Mouse (Mus musculus) midbrain, embryonic 11.5 days (tissue): ENCODE data around the gene Dnajb3. TPM values are rescaled to one million over a fixed set of nuclear protein-coding genes. Genes with fewer than 3 reads are reported as not detected.
"Not testable (repeated sequence)": the region's sequence is repeated elsewhere in the genome, so short reads cannot be mapped to it uniquely, and the experiment has no call there.

ENCODE experiments used
- ATAC-seq: fragments of 200-750 bp; cut with Nextera tagmentation; 2 replicates; pipeline ENCODE4 v1.8.0; 2017; ENCODE audit warnings: moderate TSS enrichment, moderate library complexity; ENCODE audit not compliant: low FRiP score
- DNase-seq: peaks from one replicate; pipeline ENCODE4 v3.0.0; 2015; ENCODE audit warnings: low spot score; ENCODE audit errors: missing footprints
- H3K27ac ChIP-seq: fragments of 300-500 bp; sonication (generic); 2 replicates; pipeline ENCODE4 v1.5.1; 2014; ENCODE audit warnings: low read depth, low read length
- H3K27me3 ChIP-seq: fragments of 300-500 bp; sonication (generic); 2 replicates; pipeline ENCODE4 v1.6.1; 2014; ENCODE audit warnings: mild to moderate bottlenecking, low read length, moderate library complexity, mixed read lengths; ENCODE audit not compliant: control insufficient read depth, insufficient read depth
- H3K36me3 ChIP-seq: fragments of 300-500 bp; sonication (generic); 2 replicates; pipeline ENCODE4 v1.6.1; 2014; ENCODE audit warnings: mild to moderate bottlenecking, low read length, moderate library complexity, mixed read lengths; ENCODE audit not compliant: control insufficient read depth, insufficient read depth
- H3K4me1 ChIP-seq: fragments of 300-500 bp; sonication (generic); 2 replicates; pipeline ENCODE4 v1.6.1; 2014; ENCODE audit warnings: low read length; ENCODE audit not compliant: control insufficient read depth, insufficient read depth
- H3K4me2 ChIP-seq: fragments of 300-500 bp; sonication (generic); 2 replicates; pipeline ENCODE4 v1.6.1; 2014; ENCODE audit warnings: mild to moderate bottlenecking, moderate library complexity
- H3K4me3 ChIP-seq: fragments of 300-500 bp; sonication (generic); 2 replicates; pipeline ENCODE4 v1.5.1; 2014; ENCODE audit warnings: low read depth, low read length
- H3K9ac ChIP-seq: fragments of 300-500 bp; sonication (generic); 2 replicates; pipeline ENCODE4 v1.6.1; 2014; ENCODE audit warnings: low read length
- H3K9me3 ChIP-seq: fragments of 300-500 bp; sonication (generic); 2 replicates; pipeline ENCODE4 v1.6.1; 2016; ENCODE audit warnings: low read length; ENCODE audit not compliant: control insufficient read depth
- WGBS: fragments of 180-500 bp; shearing (Covaris S2); extraction: QIAGEN DNeasy Blood & Tissue Kit; methylation state at CpG from one replicate; pipeline ENCODE4 v1.1.7; 2014; 5-methylcytosine and 5-hydroxymethylcytosine counted together
- polyA plus RNA-seq: library from polyadenylated mRNA; unstranded; fragments of >200 nt; fragmentation: Nextera tagmentation; extraction: Ambion mirVana; gene quantifications from 2 replicates; pipeline ENCODE4 v1.2.1, GENCODE M21; 2014

Gene Dnajb3
- polyA plus RNA-seq, 1 experiment from 2014 or later: 13.4 TPM

DNA sequence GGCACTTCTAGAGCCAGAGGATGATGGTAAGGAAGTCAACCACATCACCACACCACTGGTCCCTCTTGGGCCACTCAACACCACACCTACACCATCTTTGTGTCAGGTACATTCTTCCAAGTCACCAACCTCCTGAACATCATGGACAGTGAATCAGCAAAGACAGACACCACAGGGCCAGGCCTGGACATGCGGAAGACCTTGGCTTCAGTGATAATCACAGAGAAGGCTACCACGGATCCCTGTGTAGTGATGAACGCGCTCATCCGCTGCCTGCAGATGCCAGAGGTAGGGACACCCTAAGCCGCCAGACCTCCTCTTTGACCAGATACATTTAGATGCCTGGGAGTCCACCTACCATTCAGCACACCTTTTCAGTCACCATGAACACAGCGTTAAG, 22.5 kb upstream of the Dnajb3 start:
- DNase-seq (no peak), ATAC-seq (0 out of 2 replicates have a peak, but pooled peaks have one; percentile 8)
- WGBS: 69% methylated on average over 7 of the region's 7 CpGs

DNA sequence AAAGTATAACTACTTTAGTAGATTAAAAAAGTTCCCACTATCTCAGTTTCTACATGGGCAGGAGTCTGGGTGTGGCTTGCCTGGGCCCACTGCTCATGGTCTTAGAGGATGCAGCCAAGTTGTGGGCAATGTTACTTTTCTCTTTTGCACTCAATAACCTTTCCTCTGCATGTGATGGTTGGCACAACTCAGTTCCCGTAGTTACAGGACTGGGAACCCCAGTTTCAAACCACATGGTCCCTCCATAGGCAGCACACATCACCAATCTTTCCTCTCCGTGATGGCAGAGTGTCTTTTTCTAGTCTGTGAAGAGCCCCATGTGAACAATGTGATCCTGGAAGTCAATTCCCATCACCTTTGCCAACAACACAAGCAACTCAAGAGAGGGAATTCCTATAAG, 21.9 kb upstream of the Dnajb3 start:
- no peak overlapping the region for H3K9ac ChIP-seq
- no peak for DNase-seq
- WGBS: 59% methylated on average over 2 of the region's 2 CpGs

More for the DNA sequence above, 22.5 kb upstream of the Dnajb3 start:
- Histone ChIP-seq H3K27ac (no peak overlapping the region), H3K4me2 (no peak overlapping the region), H3K36me3 (no peaks in the 10 kb centered on the region), H3K4me3 (no peak overlapping the region), H3K9me3 (peaks cover 79% of the 10 kb centered on the region), H3K27me3 (no peaks in the 10 kb centered on the region), H3K4me1 (no peaks in the 10 kb centered on the region), H3K9ac (no peak overlapping the region)

DNA sequence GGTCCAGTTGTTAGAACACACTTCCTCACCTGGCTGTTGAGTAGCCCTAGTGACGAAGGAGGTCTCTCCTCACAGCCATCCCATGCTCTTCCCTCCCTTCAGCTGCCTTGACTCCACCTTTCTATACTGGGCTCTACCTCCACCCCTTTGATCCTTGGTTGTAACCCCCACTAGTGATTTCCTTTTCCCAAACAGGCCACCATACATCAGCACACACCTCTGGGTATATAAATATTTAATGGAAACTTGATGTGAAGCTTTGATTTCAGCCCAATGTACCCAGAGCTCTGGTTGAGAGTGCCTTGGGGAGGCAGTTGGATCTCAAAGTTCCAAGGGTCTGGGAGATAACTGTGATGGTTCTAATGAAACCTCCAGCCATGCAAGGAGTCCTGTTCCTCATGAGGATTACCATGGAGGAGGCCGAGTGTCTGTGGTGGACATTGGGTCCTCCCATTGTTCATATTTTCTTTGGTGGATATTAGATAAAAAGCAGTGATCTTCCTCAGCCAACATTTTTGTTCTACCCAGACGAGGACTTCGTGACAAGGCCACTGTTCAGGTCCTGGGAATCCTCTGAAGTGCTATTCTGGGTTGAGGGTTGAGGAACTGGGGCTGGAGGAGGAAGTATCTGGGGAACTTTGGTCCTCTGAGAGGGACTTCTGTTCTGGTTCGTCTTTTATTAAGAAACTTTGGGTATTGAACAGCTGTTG, 21.2 kb upstream of the Dnajb3 start, which contains the start of gene Mroh2a:
TSS of gene Mroh2a (plus strand) at position 317 of the 710 bp plus-strand sequence.
- H3K4me2 ChIP-seq: no peak within 1 kb of the TSS
- H3K4me1 ChIP-seq: no peaks in the 10 kb centered on the region
- H3K36me3 ChIP-seq: no peaks in the 10 kb centered on the region
- WGBS: 51% methylated on average over 5 of the region's 5 CpGs
- no peak for ATAC-seq
- no peak within 1 kb of the TSS for H3K4me3 ChIP-seq
- no peak within 1 kb of the TSS for H3K27ac ChIP-seq
- no peak for DNase-seq
- no peak within 1 kb of the TSS for H3K9ac ChIP-seq
- peaks cover 69% of the 10 kb centered on the region for H3K9me3 ChIP-seq
- H3K27me3 ChIP-seq: no peaks in the 10 kb centered on the region

More for the DNA sequence above, 21.9 kb upstream of the Dnajb3 start:
- no peaks in the 10 kb centered on the region for H3K36me3 ChIP-seq
- H3K4me1 ChIP-seq: no peaks in the 10 kb centered on the region
- H3K9me3 ChIP-seq: peaks cover 72% of the 10 kb centered on the region
- H3K27ac ChIP-seq: no peak overlapping the region
- no peak overlapping the region for H3K4me2 ChIP-seq
- no peak for ATAC-seq
- no peaks in the 10 kb centered on the region for H3K27me3 ChIP-seq
- no peak overlapping the region for H3K4me3 ChIP-seq

DNA sequence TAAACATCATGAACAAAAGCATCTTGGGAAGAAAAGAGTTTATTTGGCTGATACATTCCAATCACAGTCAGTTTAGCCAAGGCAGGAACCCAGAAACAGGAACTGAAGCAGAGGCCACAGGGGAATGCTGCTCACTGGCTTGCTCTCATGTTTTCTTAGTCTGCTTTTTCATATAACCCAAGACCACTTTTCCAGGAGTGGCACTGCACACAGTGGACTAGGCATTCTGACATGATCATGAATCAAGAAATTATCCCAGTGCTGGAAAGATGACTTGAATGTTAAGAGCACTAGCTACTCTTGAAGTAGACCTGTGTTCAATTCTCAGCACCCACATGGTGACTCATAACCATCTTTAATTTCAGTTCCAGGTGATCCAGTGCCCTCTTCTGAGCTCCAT, 20.2 kb upstream of the Dnajb3 start:
- Histone ChIP-seq H3K36me3 (no peaks in the 10 kb centered on the region), H3K4me3 (no peak overlapping the region), H3K27ac (no peak overlapping the region), H3K4me1 (no peaks in the 10 kb centered on the region), H3K9ac (no peak overlapping the region), H3K27me3 (no peaks in the 10 kb centered on the region), H3K9me3 (peaks cover 59% of the 10 kb centered on the region), H3K4me2 (no peak overlapping the region)
- ATAC-seq: no peak
- no peak for DNase-seq

DNA sequence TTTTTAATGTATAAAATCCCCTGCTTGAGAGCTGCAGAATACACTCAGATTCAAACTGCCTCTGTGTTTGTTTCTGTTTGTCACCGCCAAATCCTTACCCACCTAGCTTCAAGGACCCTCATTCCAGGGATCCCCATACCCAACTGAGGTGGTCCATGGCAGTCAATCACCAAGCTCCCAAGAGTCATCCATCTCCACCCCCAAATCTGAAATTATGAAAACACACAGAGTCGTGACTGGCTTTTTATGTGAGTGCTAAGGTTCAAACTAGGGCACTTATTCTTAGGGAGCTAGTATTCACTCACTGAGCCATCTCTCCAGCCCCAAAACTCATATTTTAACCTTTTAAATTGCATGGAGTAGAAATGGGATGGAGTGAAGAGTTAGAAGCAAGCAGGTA, 19.7 kb upstream of the Dnajb3 start:
- not testable (repeated sequence) for H3K27me3 ChIP-seq, DNase-seq, H3K9ac ChIP-seq, H3K4me3 ChIP-seq, H3K4me2 ChIP-seq, ATAC-seq, H3K4me1 ChIP-seq, H3K36me3 ChIP-seq, H3K27ac ChIP-seq
- H3K9me3 ChIP-seq: peaks cover 54% of the 10 kb centered on the region
- 44% methylated on average over 2 of the region's 2 CpGs for WGBS

DNA sequence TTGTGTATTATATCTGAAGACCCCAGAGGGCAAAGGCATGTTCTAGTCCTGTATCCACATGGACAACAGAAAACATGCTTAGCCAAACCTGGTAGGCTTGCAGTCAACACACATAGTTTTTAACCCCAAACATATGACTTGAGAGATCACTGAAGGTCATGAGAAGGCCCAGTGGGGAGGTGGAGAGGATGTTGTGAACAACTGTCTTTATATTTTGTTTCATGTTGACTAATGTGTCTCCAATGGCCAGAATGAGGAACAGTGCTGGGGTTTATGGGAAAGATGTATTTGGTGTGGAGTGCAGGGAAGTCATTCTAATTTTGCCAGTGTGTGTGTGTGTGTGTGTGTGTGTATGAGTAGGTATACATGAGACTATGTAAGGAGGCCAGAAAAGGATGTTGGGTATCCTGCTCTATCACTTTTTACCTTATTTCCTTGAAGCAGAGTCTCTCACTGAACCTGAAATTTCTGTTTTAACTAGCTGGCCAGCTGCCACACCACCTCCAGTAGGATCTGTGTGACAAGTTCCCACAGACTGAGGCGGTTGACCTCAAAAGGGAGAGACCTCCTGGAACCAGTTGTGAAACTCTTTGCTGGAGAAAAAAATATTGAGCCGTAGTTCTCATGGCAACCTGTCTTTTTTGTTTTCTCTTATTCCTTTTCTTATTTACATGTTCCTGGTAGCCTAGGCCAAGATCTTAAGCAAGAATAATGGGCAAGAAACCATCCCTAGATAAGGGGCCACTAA, 18.6 kb upstream of the Dnajb3 start:
- H3K27me3 ChIP-seq: no peaks in the 10 kb centered on the region

DNA sequence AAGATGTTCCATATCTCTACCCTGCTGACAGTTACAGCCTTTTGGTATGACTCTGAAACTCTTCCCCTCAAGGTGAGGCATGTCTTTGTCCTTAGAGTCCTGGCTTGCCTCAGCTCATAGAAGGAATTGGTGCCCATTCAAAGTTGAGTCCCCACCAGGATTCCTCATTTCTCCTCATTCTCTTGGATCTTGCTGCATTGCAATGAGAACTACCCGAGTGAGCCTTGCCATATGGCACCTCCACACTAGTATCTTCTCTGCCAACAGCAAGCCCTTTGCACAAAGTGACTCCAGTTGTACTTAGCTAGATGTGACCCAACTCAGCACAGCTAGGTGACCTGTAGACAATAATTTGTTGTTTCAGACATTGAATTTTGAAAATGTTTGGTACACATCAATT, 18.0 kb upstream of the Dnajb3 start:
- Histone ChIP-seq H3K4me2 (no peak overlapping the region), H3K9me3 (peaks cover 37% of the 10 kb centered on the region), H3K4me1 (no peaks in the 10 kb centered on the region), H3K9ac (no peak overlapping the region), H3K27me3 (no peaks in the 10 kb centered on the region), H3K27ac (no peak overlapping the region), H3K4me3 (no peak overlapping the region), H3K36me3 (no peaks in the 10 kb centered on the region)
- no peak for DNase-seq
- no peak for ATAC-seq
- 61% methylated on average over 1 of the region's 1 CpGs for WGBS

More for the DNA sequence above, 18.6 kb upstream of the Dnajb3 start:
- Histone ChIP-seq H3K4me2 (no peak overlapping the region), H3K9me3 (peaks cover 43% of the 10 kb centered on the region), H3K4me1 (no peaks in the 10 kb centered on the region), H3K27ac (no peak overlapping the region), H3K36me3 (no peaks in the 10 kb centered on the region), H3K9ac (no peak overlapping the region), H3K4me3 (no peak overlapping the region)
- WGBS: 68% methylated on average over 2 of the region's 2 CpGs
- ATAC-seq (no peak), DNase-seq (no peak)

DNA sequence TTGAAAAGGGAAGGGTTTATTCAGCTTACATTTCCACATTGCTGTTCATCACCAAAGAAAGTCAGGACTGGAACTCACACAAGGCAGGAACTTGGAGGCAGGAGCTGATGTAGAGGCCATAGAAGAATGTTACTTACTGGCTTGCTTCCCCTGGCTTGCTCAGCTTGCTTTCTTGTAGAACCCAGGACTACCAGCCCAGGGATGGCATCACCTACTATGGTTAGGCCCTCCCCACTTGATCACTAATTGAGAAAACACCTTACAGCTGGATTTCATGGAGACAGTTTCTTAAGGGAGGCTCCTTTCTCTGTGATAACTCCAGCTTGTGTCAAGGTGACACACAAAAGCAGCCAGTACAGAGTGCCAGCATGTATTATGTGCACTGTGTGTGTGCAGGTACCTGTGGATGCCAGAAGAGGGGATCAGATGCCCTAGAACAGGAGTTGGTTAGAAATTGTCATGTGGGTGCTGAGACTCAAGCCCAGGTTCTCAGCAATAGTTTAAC, 17.5 kb upstream of the Dnajb3 start:
- H3K4me1 ChIP-seq, H3K4me3 ChIP-seq, H3K9ac ChIP-seq, ATAC-seq, H3K27ac ChIP-seq, H3K27me3 ChIP-seq, H3K36me3 ChIP-seq, H3K4me2 ChIP-seq: not testable (repeated sequence)
- peaks cover 32% of the 10 kb centered on the region for H3K9me3 ChIP-seq
- DNase-seq: peak; percentile 73

DNA sequence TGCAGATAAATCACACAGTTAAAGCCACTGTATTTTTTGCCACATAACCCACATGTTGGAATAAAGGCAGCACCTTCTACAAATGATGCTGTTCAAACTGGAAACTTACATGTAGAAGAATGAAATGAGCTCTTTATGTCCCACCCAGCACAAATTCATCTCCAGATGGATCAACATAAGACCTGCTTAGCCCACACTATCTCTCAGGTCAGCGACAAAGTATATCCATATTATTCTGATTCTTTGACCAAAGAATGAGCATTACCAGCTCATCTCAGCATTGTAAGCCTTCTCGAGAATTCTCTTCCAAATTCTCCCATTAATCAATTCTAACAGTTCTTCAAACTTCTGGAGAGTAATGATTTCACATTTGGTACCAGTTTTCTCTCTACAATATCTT, 16.6 kb upstream of the Dnajb3 start:
- no peak overlapping the region for H3K4me3 ChIP-seq
- WGBS: 54% methylated on average over 2 of the region's 2 CpGs
- no peak for ATAC-seq
- peak; percentile 80 for DNase-seq
- H3K36me3 ChIP-seq: no peaks in the 10 kb centered on the region
- H3K9ac ChIP-seq: no peak overlapping the region
- no peak overlapping the region for H3K27ac ChIP-seq
- peaks cover 28% of the 10 kb centered on the region for H3K9me3 ChIP-seq
- H3K27me3 ChIP-seq: no peaks in the 10 kb centered on the region
- H3K4me2 ChIP-seq: no peak overlapping the region
- no peaks in the 10 kb centered on the region for H3K4me1 ChIP-seq
